Mouse (Mus musculus): ENCODE data around the gene H2al1f. TPM values are rescaled to one million over a fixed set of nuclear protein-coding genes. Genes with fewer than 3 reads are reported as not detected.

H2al1f gene
- total RNA-seq, 2 experiments from 2014 or later, result not detected

Other genes with a start within 250 kb of the H2al1f start
- gene H2al1a, start 15.9 kb upstream of the H2al1f start, total RNA-seq (2021), result not detected
- not detected for gene H2al1b, start 12.7 kb upstream of the H2al1f start, total RNA-seq (2021)
- not detected for gene H2al1c, start 9.5 kb upstream of the H2al1f start, total RNA-seq (2021)
- not detected for gene H2al1d, start 6.3 kb upstream of the H2al1f start, total RNA-seq (2021)
- not detected for gene H2al1e, start 3.2 kb upstream of the H2al1f start, total RNA-seq (2021)
- gene H2al1g, start 3.1 kb downstream of the H2al1f start, total RNA-seq (2021), result not detected
- not detected for gene H2al1h, start 6.3 kb downstream of the H2al1f start, total RNA-seq (2021)
- not detected for gene H2al1i, start 9.5 kb downstream of the H2al1f start, total RNA-seq (2021)
- not detected for gene H2al1j, start 12.7 kb downstream of the H2al1f start, total RNA-seq (2021)